Comparison of ENCODE assay signal across 8 mouse cellular contexts in genomic region chr5:143731483-143732112, GRCm38 (mm10). TPM values are rescaled to one million over a fixed set of nuclear protein-coding genes. Genes with fewer than 3 reads are reported as not detected.
DNase-seq lines count a peak whose midpoint lies in the region; ATAC-seq and TF ChIP-seq lines count a peak whose summit lies in the region.

No protein-coding gene starts in this region.

- peak overlapping the region; percentile 57 for H3K4me3 ChIP-seq in left cerebral cortex, adult 2 months
- H3K4me3 ChIP-seq in heart, embryonic 12.5 days, result peak overlapping the region; percentile 98
- H3K4me3 ChIP-seq in limb, embryonic 10.5 days, result peak overlapping the region; percentile 95
- peak overlapping the region; percentile 62 for H3K4me3 ChIP-seq in midbrain, embryonic 15.5 days
- peak overlapping the region; percentile 62 for H3K4me3 ChIP-seq in thymus, adult 2 months (ENCODE audit: control insufficient read depth, insufficient read depth, low read length)

- peaks cover 7% of the 10 kb centered on the region; the same call in 1 of the 2 replicates for H3K4me1 ChIP-seq in heart, embryonic 12.5 days (replicated peaks)
- H3K4me1 ChIP-seq in limb, embryonic 10.5 days, result peaks cover 22% of the 10 kb centered on the region
- H3K4me1 ChIP-seq in midbrain, embryonic 15.5 days, result peaks cover 24% of the 10 kb centered on the region
- H3K4me1 ChIP-seq in thymus, adult 2 months (replicated peaks; ENCODE audit: control insufficient read depth, insufficient read depth, low read length), result peaks cover 4% of the 10 kb centered on the region; the same call in 1 of the 2 replicates

- TF ChIP-seq POLR2A in thymus, adult 2 months (IDR thresholded peaks at IDR 0.05; ENCODE audit: control insufficient read depth, extremely low read depth, insufficient read depth, low read length, poor library complexity), result no peak

- no peak for TF ChIP-seq CTCF in left cerebral cortex, adult 2 months (IDR thresholded peaks at IDR 0.05)
- no peak for TF ChIP-seq CTCF in thymus, adult 2 months (IDR thresholded peaks at IDR 0.05; ENCODE audit: borderline replicate concordance, control insufficient read depth, extremely low read depth, insufficient read depth, low read length, poor library complexity)

- peak overlapping the region; percentile 99 for H3K9ac ChIP-seq in heart, embryonic 12.5 days
- peak overlapping the region; percentile 97 for H3K9ac ChIP-seq in midbrain, embryonic 15.5 days

- H3K4me2 ChIP-seq in heart, embryonic 12.5 days, result peak overlapping the region; percentile 79
- H3K4me2 ChIP-seq in midbrain, embryonic 15.5 days, result peak overlapping the region; percentile 93

- H3K36me3 ChIP-seq in heart, embryonic 12.5 days, result peaks cover 13% of the 10 kb centered on the region
- H3K36me3 ChIP-seq in limb, embryonic 10.5 days, result peaks cover 15% of the 10 kb centered on the region
- H3K36me3 ChIP-seq in midbrain, embryonic 15.5 days (replicated peaks), result peaks cover 7% of the 10 kb centered on the region; the same call in 1 of the 2 replicates
- H3K36me3 ChIP-seq in thymus, adult 2 months (ENCODE audit: control insufficient read depth, insufficient read depth, low read length), result peaks cover 11% of the 10 kb centered on the region; the same call in 1 of the 2 replicates

- ATAC-seq in heart, embryonic 12.5 days (ENCODE audit: insufficient number of reproducible peaks, low FRiP score), result peak; percentile 62
- no peak; the same call in none of the 2 replicates for ATAC-seq in midbrain, embryonic 15.5 days (replicated peaks)

- intact Hi-C loops in left cerebral cortex, adult 2 months (cut with DNase I), result loop anchor here (1.0 kb wide), 1 partner anchor 27 kb away; no protein-coding TSS in a partner anchor

- no peaks in the 10 kb centered on the region for H3K9me3 ChIP-seq in heart, embryonic 12.5 days (replicated peaks)
- no peaks in the 10 kb centered on the region for H3K9me3 ChIP-seq in limb, embryonic 10.5 days (replicated peaks)
- H3K9me3 ChIP-seq in midbrain, embryonic 15.5 days, result no peaks in the 10 kb centered on the region

- 3% methylated on average over 62 of the region's 82 CpGs for WGBS in heart, embryonic 12.5 days
- 2% methylated on average over 65 of the region's 82 CpGs for WGBS in limb, embryonic 10.5 days
- WGBS in midbrain, embryonic 15.5 days, result under 1% methylated on average over 54 of the region's 82 CpGs
- under 1% methylated on average over 66 of the region's 82 CpGs for WGBS in thymus, adult 2 months

- H3K27ac ChIP-seq in left cerebral cortex, adult 2 months, result no peak overlapping the region; the same call in 1 of the 2 replicates
- H3K27ac ChIP-seq in heart, embryonic 12.5 days (ENCODE audit: poor library complexity, severe bottlenecking), result peak overlapping the region; percentile 93
- H3K27ac ChIP-seq in limb, embryonic 10.5 days, result peak overlapping the region; percentile 97
- peak overlapping the region; percentile 92 for H3K27ac ChIP-seq in midbrain, embryonic 15.5 days
- peak overlapping the region; percentile 38; the same call in 1 of the 2 replicates for H3K27ac ChIP-seq in thymus, adult 2 months (ENCODE audit: control insufficient read depth, insufficient read depth, low read length)

- peaks cover 16% of the 10 kb centered on the region for H3K27me3 ChIP-seq in heart, embryonic 12.5 days (replicated peaks)
- H3K27me3 ChIP-seq in limb, embryonic 10.5 days (ENCODE audit: low read depth, poor library complexity, severe bottlenecking), result peaks cover 7% of the 10 kb centered on the region; the same call in 1 of the 2 replicates
- no peaks in the 10 kb centered on the region for H3K27me3 ChIP-seq in midbrain, embryonic 15.5 days (replicated peaks)
- no peaks in the 10 kb centered on the region for H3K27me3 ChIP-seq in thymus, adult 2 months (ENCODE audit: control insufficient read depth, insufficient read depth, low read length)

- no peak for DNase-seq in left cerebral cortex, adult 2 months (ENCODE audit: extremely low spot score in 1 of 2, low spot score in 2 of 2)
- no peak for DNase-seq in left cerebral cortex, adult 18-20 months (ENCODE audit: low spot score in 2 of 2)
- DNase-seq in cerebellum, adult 9-11 months, result peak; percentile 44
- peak; percentile 54 for DNase-seq in limb, embryonic 10.5 days (ENCODE audit: low spot score)
- peak; percentile 35 for DNase-seq in thymus, adult 2 months
- no peak for DNase-seq in left cerebral cortex, adult 9 months (ENCODE audit: low spot score in 2 of 2)

RNA-seq across cellular contexts. Expression of gene Usp42, which starts 0.5 kb away (rescaled TPM):
- total RNA-seq in left cerebral cortex, adult 2 months (2021), result 10 to 100 TPM; 25.2 to 25.4 TPM
- 10 to 100 TPM; 21.3 to 23.8 TPM for total RNA-seq in left cerebral cortex, adult 18-20 months (2021)
- 17.6 and 19.4 TPM in 2 replicates for polyA plus RNA-seq in heart, embryonic 12.5 days (2016; fragmentation: Nextera tagmentation; extraction: Ambion mirVana)
- 30.5 and 34.7 TPM in 2 replicates for polyA plus RNA-seq in limb, embryonic 10.5 days (2016; fragmentation: Nextera tagmentation; extraction: Ambion mirVana)
- 33.3 and 35.4 TPM in 2 replicates for polyA plus RNA-seq in midbrain, embryonic 15.5 days (2015; fragmentation: Nextera tagmentation; extraction: Ambion mirVana)
- polyA plus RNA-seq in thymus, adult 2 months (2012; rRNA removed), result 12.1 and 13.8 TPM in 2 replicates

Comparison
In these comparisons a context has a peak if more than half of its experiments do, and no peak if none do; other contexts are left out.
1. DNase-seq: peak in cerebellum, adult 9-11 months (single experiment), limb, embryonic 10.5 days (single experiment) and thymus, adult 2 months (single experiment); none in left cerebral cortex, adult 2 months (0 of 2), left cerebral cortex, adult 18-20 months (0 of 2) and left cerebral cortex, adult 9 months (0 of 2).
2. Peak in every context shown above with its lines, with median percentiles within 50 percentile points of each other: H3K4me3 ChIP-seq.